Mouse (Mus musculus) lung, postnatal 4 days (tissue): ENCODE data around the gene Cabin1.

Source experiments
- DNase-seq, 2 experiments: peaks; one replicate each; pipeline ENCODE4 v3.0.0; 2021

Gene Cabin1

DNA sequence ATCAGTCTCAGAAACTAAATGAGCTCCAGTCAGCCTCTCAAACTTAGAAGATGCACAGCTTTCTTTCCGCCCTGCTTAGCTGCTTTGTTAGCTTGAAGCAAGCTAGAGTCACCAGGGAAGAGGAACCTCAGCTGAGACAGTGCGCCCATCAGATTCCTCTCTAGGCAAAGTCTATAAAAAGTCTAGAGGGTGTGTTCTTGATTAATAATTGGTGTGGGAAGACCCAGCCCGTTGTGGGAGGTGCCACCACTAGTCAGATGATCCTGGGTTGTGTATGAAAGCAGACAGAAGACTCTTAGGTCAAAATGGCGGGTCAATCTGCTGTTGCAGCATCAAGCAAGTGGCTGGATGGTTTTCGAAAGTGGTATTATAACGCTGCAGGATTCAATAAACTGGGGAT is 2.7 kb upstream of the Cabin1 start:
- peak in 1 of 2 experiments; percentile 6 for DNase-seq

GRCm38 (mm10) chr10:75764519-75765473 is 655 bp upstream of the Cabin1 start:
- DNase-seq = peak; percentile 51 to 81

DNA sequence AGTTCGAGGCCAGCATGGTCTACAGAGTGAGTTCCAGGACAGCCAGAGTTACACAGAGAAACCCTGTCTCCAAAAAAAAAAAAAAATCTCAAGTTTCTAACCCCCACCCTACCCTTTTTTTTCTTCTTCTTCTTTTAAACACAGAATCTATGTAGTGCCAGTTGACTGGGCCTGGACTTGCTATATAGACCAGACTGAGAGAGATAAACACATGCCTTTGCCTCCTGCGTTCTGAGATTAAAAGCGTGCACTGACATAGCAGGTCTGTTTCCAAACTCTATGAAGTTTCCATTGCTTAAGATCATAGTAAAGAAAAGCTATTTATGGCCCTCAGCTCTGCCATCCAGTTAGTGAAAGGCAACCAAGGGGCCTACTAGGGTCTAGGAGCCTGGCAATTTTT is 1.7 kb downstream of the Cabin1 start:
- DNase-seq = no peak

GRCm38 (mm10) chr10:75760311-75760710 is 3.8 kb downstream of the Cabin1 start:
- no peak for DNase-seq

GRCm38 (mm10) chr10:75756719-75757118 is 7.4 kb downstream of the Cabin1 start:
- DNase-seq = no peak

GRCm38 (mm10) chr10:75744017-75744416 is 20.1 kb downstream of the Cabin1 start:
- DNase-seq = peak; percentile 63 to 84

DNA sequence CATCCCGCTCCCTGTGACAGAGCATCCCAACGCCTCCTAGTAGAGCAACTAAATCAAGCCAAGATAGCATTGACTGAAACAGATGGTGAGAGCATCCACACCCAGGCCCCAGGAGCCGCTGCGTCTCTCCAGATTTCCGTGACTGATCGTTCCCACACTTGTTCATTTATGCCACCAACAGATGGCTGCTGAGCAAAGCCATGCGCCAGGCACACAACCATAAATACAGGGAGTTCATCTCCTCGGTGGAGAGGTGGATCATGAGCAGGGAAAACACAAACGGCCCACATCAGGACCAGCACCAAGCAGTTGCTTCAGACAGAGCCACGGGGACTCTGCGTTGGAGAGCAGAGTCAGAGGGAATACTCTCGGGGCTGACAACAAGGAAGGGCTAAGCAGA is 20.8 kb downstream of the Cabin1 start:
- DNase-seq = no peak

DNA sequence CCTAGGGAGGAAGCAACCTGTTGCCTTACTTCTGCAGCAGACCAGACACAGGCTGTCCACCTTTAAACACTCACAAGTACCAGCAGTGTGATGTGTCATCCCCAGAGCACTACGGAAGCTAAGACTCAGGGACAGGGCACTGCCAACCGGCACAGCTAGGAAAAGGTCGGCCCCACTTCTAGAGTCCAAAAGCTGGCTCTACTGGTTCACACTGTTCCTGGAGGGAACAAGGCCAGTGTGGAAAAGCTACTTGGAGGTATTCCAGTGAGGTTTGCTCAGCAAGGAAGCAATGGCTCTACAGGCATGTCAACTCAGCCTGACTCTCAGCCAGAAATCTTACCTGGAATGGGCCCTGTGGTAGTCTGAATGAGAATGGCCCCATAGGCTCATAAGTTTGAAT is 23.3 kb downstream of the Cabin1 start:
- no peak for DNase-seq

- no peak for DNase-seq
Observed at GRCm38 (mm10) chr10:75725449-75725848, 38.7 kb downstream of the Cabin1 start.

- DNase-seq = no peak
Observed at GRCm38 (mm10) chr10:75720215-75720614, 43.9 kb downstream of the Cabin1 start.

GRCm38 (mm10) chr10:75714795-75715194 is 49.3 kb downstream of the Cabin1 start:
- DNase-seq = no peak

- DNase-seq = no peak
Observed at GRCm38 (mm10) chr10:75713026-75713425, 51.1 kb downstream of the Cabin1 start.

DNA sequence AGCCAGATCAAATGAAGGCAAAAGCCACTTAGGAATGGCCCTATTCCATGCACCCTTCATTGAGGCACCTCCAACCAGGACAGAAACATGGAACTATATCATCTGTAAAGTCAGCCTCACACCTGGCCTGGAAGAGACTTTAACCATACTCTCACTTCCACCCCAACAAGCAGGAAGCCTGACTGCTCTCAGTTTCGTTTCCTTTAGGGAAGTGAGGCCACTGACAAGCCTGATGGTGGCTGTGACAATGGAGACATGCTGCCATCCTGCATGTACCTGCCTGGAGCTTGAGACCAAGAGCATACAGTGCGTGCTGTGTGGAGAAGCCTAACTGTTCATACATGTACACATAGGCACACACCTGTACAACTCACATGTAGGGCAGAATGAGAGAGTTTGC is 53.9 kb downstream of the Cabin1 start:
- no peak for DNase-seq

DNA sequence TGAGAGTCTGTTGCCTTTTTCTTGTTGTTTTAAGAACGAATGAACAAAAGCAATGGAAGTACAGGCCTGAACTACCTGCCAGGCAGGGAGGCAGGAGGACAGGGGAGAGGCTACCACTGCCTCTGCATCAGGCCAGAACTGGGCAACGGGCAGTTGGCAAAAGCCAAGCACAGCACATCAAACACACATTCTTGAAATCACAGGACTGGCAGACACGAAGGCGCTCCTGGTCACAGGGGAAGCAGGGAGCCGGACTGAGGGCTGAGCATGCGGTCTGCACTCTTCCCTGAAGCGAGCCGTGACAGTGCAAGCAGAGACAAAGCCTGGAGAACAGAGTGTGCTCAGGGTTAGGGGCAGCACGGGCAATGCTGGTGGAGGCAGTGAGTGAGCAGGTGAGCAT is 54.9 kb downstream of the Cabin1 start:
- DNase-seq = no peak

DNA sequence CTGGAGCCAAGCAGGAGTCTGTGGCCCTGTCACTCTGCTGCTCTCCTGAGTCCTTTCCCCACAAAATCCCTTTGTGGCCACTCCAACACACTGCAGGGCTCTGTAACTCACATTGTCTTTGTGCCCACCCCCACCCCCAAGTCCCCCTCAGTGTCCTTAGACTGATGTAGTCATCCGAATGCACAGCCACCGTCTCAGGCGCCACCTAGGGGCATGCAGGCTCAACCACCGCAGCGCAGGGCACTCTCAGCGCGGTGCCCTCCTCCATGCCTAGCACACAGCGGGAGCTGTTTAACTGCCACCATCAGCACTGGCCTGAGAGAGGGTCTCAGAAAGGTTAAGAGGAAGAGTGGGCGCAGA is 55.5 kb downstream of the Cabin1 start:
- no peak for DNase-seq

DNA sequence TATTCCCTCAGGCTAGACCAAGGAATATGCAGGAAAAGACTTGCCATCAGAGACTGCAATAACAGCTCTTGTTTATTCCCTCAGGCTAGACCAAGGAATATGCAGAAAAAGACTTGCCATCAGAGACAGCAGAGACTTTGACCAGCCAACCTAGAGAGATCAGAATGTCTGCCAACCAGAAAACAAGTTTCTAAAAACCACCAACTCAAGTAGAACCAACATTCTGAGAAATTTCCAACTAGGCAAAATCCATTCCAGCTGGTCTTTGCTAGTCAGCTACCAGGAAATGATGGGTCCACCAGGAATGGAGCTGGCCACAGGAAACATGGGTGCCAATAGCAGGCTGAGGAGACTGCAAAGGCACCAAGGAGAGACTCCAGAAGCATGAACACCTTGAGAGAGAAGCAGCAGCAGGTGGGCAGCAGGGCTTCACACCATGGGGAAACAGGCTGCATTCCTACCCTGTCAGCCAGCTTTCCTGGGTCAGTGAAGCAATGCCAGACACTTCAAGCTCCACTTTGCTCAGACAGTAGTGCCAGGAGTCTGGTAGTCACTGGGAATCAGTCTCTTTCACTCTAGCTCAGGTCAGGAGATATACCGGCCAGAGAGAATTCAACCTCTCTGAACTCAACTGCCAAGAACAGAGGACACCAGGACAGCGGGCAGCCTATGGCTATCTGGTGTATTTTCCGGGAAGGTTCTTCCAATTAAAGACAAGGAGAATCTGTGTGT is 56.1 kb downstream of the Cabin1 start:
- no peak for DNase-seq

- DNase-seq = no peak
Observed at GRCm38 (mm10) chr10:75706632-75707216, 57.4 kb downstream of the Cabin1 start.

- no peak for DNase-seq
Observed at GRCm38 (mm10) chr10:75705681-75706400, 58.3 kb downstream of the Cabin1 start.

- DNase-seq = peak; percentile 83 to 93
Observed at GRCm38 (mm10) chr10:75704212-75705185, 59.6 kb downstream of the Cabin1 start.

DNA sequence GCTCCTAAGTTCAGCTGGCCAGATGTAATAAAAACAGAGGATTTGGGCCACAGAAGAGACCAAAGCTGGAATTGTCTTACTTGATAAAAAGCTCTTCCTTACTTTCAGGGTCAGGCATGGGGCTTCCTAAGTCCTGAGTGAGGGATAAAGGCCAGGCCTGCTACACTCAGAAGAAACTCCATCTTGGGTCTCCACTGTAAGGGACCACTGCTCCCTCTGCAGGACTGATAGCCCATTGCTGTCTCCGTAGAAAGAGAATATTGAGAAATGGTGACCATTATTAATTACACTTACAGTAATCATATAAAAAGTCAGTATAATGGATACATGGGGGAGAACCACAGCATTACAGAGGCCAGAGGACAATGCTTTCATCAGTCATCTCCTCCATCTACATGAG is 60.6 kb downstream of the Cabin1 start:
- peak in 1 of 2 experiments; percentile 46 for DNase-seq

DNA sequence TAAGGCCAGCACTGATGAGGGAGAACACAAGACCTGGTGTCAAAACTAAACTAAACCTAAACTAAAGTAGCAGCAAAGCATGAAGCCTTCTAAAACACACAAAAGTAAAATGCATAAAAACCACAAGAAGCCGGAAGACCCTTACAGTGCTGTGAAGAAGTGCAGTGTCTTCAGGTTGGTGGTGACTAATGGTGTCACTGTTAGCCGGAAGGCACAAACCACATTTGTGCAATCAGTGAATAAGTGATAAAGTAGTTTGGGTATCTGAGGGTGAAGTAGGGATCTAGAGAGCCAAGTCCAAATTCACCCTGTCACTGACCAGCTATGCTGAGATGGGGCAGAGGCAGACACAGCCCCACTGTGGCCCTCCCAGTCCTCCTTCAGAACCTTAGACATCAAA is 61.6 kb downstream of the Cabin1 start:
- no peak for DNase-seq

DNA sequence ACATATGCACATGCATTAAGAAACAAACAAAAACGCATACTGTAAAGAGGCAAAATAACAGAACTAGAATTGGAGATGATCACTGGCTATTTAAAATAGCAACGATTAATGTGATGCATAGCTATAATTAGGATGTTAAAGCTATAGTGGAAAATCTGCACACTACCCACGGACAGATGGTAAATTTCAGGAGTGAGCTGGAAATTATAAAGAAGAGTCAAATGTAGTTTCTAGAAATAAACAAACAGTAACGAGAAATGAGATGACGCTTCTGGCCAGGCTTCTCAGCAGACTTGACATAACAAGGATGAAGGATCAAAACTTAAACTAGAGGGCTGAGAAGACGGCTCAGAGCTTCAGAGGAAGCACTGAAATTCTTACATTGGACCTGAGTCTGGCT is 62.9 kb downstream of the Cabin1 start:
- no peak for DNase-seq
